Comparison of ENCODE assay signal across 9 mouse cellular contexts in genomic region chr12:83301616-83302319, GRCm38 (mm10).
DNase-seq lines count a peak whose midpoint lies in the region; ATAC-seq and TF ChIP-seq lines count a peak whose summit lies in the region.
"Had no signal": no experiment of that assay in that cellular context is flagged by ENCODE, and none has a peak within 500 bp of the region (broad histone marks: within the 10 kb centered on the region; RNA-seq: fewer than 3 reads in every experiment).

No protein-coding gene starts in this region.

- H3K4me3 ChIP-seq in kidney, embryonic 15.5 days (replicated peaks) = no peak overlapping the region
- no peak overlapping the region for H3K4me3 ChIP-seq in stomach, postnatal 0 days (ENCODE audit: low read depth, low read length)
- no peak overlapping the region for H3K4me3 ChIP-seq in liver, embryonic 12.5 days
- H3K4me3 ChIP-seq: limb, embryonic 13.5 days had no signal

- no peak overlapping the region for H3K4me2 ChIP-seq in kidney, embryonic 15.5 days
- no peak overlapping the region for H3K4me2 ChIP-seq in stomach, postnatal 0 days (replicated peaks; ENCODE audit: low read depth)
- H3K4me2 ChIP-seq in liver, embryonic 12.5 days = no peak overlapping the region

- peaks cover 23% of the 10 kb centered on the region for H3K4me1 ChIP-seq in kidney, embryonic 15.5 days
- no peaks in the 10 kb centered on the region for H3K4me1 ChIP-seq in stomach, postnatal 0 days (replicated peaks; ENCODE audit: control insufficient read depth, insufficient read depth)
- no peaks in the 10 kb centered on the region for H3K4me1 ChIP-seq in liver, embryonic 12.5 days

- no peaks in the 10 kb centered on the region for H3K27me3 ChIP-seq in kidney, embryonic 15.5 days
- no peaks in the 10 kb centered on the region for H3K27me3 ChIP-seq in stomach, postnatal 0 days (ENCODE audit: control insufficient read depth, insufficient read depth, low read length)
- H3K27me3 ChIP-seq in liver, embryonic 12.5 days (replicated peaks) = no peaks in the 10 kb centered on the region
- H3K27me3 ChIP-seq: limb, embryonic 13.5 days had no signal

- no peaks in the 10 kb centered on the region for H3K36me3 ChIP-seq in kidney, embryonic 15.5 days
- H3K36me3 ChIP-seq in stomach, postnatal 0 days (ENCODE audit: control insufficient read depth, insufficient read depth, low read length) = no peaks in the 10 kb centered on the region
- peaks cover 10% of the 10 kb centered on the region; the same call in 1 of the 2 replicates for H3K36me3 ChIP-seq in liver, embryonic 12.5 days
- H3K36me3 ChIP-seq: limb, embryonic 13.5 days had no signal

- H3K27ac ChIP-seq in kidney, embryonic 15.5 days = no peak overlapping the region
- H3K27ac ChIP-seq in stomach, postnatal 0 days (replicated peaks) = no peak overlapping the region
- H3K27ac ChIP-seq in liver, embryonic 12.5 days = no peak overlapping the region
- H3K27ac ChIP-seq: limb, embryonic 13.5 days had no signal

- peak; percentile 66 for ATAC-seq in kidney, embryonic 15.5 days (replicated peaks; ENCODE audit: low FRiP score)
- peak; percentile 91 for ATAC-seq in stomach, postnatal 0 days (ENCODE audit: low FRiP score, low TSS enrichment)
- ATAC-seq in CD4-positive, CD25-positive, alpha-beta regulatory T cell, adult 4 months = no peak
- no peak for ATAC-seq in liver, embryonic 12.5 days

- 56% methylated on average over 18 of the region's 18 CpGs for WGBS in kidney, embryonic 15.5 days
- WGBS in stomach, postnatal 0 days = 61% methylated on average over 18 of the region's 18 CpGs
- 77% methylated on average over 18 of the region's 18 CpGs for WGBS in liver, embryonic 12.5 days (ENCODE audit: insufficient replicate concordance)

- peak; percentile 61 for DNase-seq in retina, postnatal 1 day
- DNase-seq in retina, embryonic 14.5 days (ENCODE audit: low spot score) = no peak
- DNase-seq in gastrocnemius, postnatal 25 days = peak; percentile 56
- DNase-seq in stomach, postnatal 0 days (ENCODE audit: low spot score) = peak; percentile 82
- DNase-seq in embryo, embryonic 9.5 days (ENCODE audit: extremely low spot score) = no peak

- no peak for TF ChIP-seq CTCF in stomach, postnatal 0 days (IDR thresholded peaks at IDR 0.05; ENCODE audit: low read depth)

- no peak overlapping the region for H3K9ac ChIP-seq in kidney, embryonic 15.5 days
- no peak overlapping the region for H3K9ac ChIP-seq in stomach, postnatal 0 days (ENCODE audit: low read length)
- H3K9ac ChIP-seq in liver, embryonic 12.5 days = no peak overlapping the region
- H3K9ac ChIP-seq: limb, embryonic 13.5 days had no signal

- no peaks in the 10 kb centered on the region for H3K9me3 ChIP-seq in kidney, embryonic 15.5 days (replicated peaks)
- no peaks in the 10 kb centered on the region for H3K9me3 ChIP-seq in stomach, postnatal 0 days (ENCODE audit: control insufficient read depth, low read length)
- H3K9me3 ChIP-seq in liver, embryonic 12.5 days (replicated peaks) = no peaks in the 10 kb centered on the region
- H3K9me3 ChIP-seq: limb, embryonic 13.5 days had no signal

- no peak for TF ChIP-seq EP300 in stomach, postnatal 0 days (optimal IDR thresholded peaks at IDR 0.05)

Comparison
In these comparisons a context has a peak if more than half of its experiments do, and no peak if none do; other contexts are left out.
1. DNase-seq: peak in retina, postnatal 1 day (single experiment), gastrocnemius, postnatal 25 days (single experiment) and stomach, postnatal 0 days (single experiment); none in retina, embryonic 14.5 days (single experiment) and embryo, embryonic 9.5 days (single experiment).
2. ATAC-seq: peak in kidney, embryonic 15.5 days (single experiment) and stomach, postnatal 0 days (single experiment); none in CD4-positive, CD25-positive, alpha-beta regulatory T cell, adult 4 months (single experiment) and liver, embryonic 12.5 days (single experiment).